Comparison of ENCODE assay signal across 9 mouse cellular contexts in the genomic region with DNA sequence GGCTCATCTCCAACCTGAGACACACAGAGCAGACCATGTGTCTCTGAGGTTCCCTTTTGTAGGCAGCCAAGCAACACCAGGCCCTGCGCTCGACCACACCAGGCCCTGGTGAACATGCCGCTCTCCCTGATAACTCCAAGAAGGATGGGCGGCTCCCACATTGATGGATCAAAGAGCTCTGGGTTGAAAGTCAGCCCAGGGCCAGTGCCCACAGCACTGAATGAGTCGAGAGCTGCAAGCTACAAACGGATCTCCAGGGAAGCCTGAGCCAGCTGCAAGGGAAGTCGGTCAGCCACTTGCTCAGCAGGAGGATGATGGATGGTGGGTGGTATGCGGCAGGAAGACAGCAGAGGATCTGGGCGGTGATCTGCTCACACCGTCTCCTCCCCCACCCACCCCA. TPM values are rescaled to one million over a fixed set of nuclear protein-coding genes. Genes with fewer than 3 reads are reported as not detected.
A peak's percentile ranks its signal among the peaks of the same experiment; 100 is the strongest.
DNase-seq lines count a peak whose midpoint lies in the region; ATAC-seq lines count a peak whose summit lies in the region.
"Had no signal": no experiment of that assay in that cellular context is flagged by ENCODE, and none has a peak within 500 bp of the region (broad histone marks: within the 10 kb centered on the region; RNA-seq: fewer than 3 reads in every experiment).

No protein-coding gene starts in this region.

- 75% methylated on average over 10 of the region's 10 CpGs for WGBS in embryonic facial prominence, embryonic 15.5 days
- WGBS in embryonic facial prominence, embryonic 10.5 days: 82% methylated on average over 10 of the region's 10 CpGs
- 31% methylated on average over 10 of the region's 10 CpGs for WGBS in kidney, embryonic 16.5 days
- 48% methylated on average over 10 of the region's 10 CpGs for WGBS in limb, embryonic 15.5 days

- H3K27ac ChIP-seq in embryonic facial prominence, embryonic 15.5 days (replicated peaks): peak overlapping the region; percentile 34; the same call in 1 of the 2 replicates
- no peak overlapping the region for H3K27ac ChIP-seq in embryonic facial prominence, embryonic 10.5 days (replicated peaks)
- H3K27ac ChIP-seq in kidney, embryonic 16.5 days (ENCODE audit: low read length): peak overlapping the region; percentile 61
- 0 out of 2 replicates have a peak overlapping the region, but pooled peaks have one; percentile 27 for H3K27ac ChIP-seq in limb, embryonic 15.5 days

- peaks cover 13% of the 10 kb centered on the region; the same call in 1 of the 2 replicates for H3K4me1 ChIP-seq in embryonic facial prominence, embryonic 15.5 days
- H3K4me1 ChIP-seq in embryonic facial prominence, embryonic 10.5 days: 0 out of 2 replicates have a peak, but pooled peaks cover 5% of the 10 kb centered on the region
- 0 out of 2 replicates have a peak, but pooled peaks cover 3% of the 10 kb centered on the region for H3K4me1 ChIP-seq in kidney, embryonic 16.5 days (ENCODE audit: insufficient read depth, low read length)
- no peaks in the 10 kb centered on the region for H3K4me1 ChIP-seq in limb, embryonic 15.5 days

- DNase-seq in embryonic facial prominence, embryonic 10.5 days (ENCODE audit: low spot score): no peak
- no peak for DNase-seq in kidney, adult 11 months
- peak; percentile 84 for DNase-seq in MN1 (ENCODE audit: low spot score)
- DNase-seq in urinary bladder, postnatal 36 days (ENCODE audit: low spot score in 2 of 2): no peak
- no peak for DNase-seq in thymus, postnatal 25 days
- DNase-seq: layer of hippocampus, postnatal 36 days had no signal

- no peak for ATAC-seq in embryonic facial prominence, embryonic 15.5 days (ENCODE audit: insufficient number of reproducible peaks, low FRiP score, low TSS enrichment, low read depth)
- ATAC-seq in kidney, embryonic 16.5 days (ENCODE audit: low FRiP score, low TSS enrichment): peak; percentile 36
- no peak for ATAC-seq in limb, embryonic 15.5 days (ENCODE audit: insufficient number of reproducible peaks, low FRiP score, low TSS enrichment, low read depth)

- no peaks in the 10 kb centered on the region for H3K9me3 ChIP-seq in embryonic facial prominence, embryonic 15.5 days (replicated peaks)
- no peaks in the 10 kb centered on the region for H3K9me3 ChIP-seq in embryonic facial prominence, embryonic 10.5 days
- no peaks in the 10 kb centered on the region for H3K9me3 ChIP-seq in kidney, embryonic 16.5 days (ENCODE audit: low read length)
- H3K9me3 ChIP-seq in limb, embryonic 15.5 days: no peaks in the 10 kb centered on the region

- H3K9ac ChIP-seq in embryonic facial prominence, embryonic 15.5 days: no peak overlapping the region
- H3K9ac ChIP-seq in kidney, embryonic 16.5 days (replicated peaks; ENCODE audit: low read length): no peak overlapping the region; the same call in 1 of the 2 replicates
- no peak overlapping the region for H3K9ac ChIP-seq in limb, embryonic 15.5 days

- no peak overlapping the region for H3K4me2 ChIP-seq in embryonic facial prominence, embryonic 15.5 days (replicated peaks)
- H3K4me2 ChIP-seq in kidney, embryonic 16.5 days (replicated peaks; ENCODE audit: low read depth, low read length): no peak overlapping the region
- H3K4me2 ChIP-seq in limb, embryonic 15.5 days: no peak overlapping the region

- no peak overlapping the region for H3K4me3 ChIP-seq in embryonic facial prominence, embryonic 15.5 days (replicated peaks)
- H3K4me3 ChIP-seq in embryonic facial prominence, embryonic 10.5 days: no peak overlapping the region
- no peak overlapping the region for H3K4me3 ChIP-seq in kidney, embryonic 16.5 days (ENCODE audit: low read length)
- H3K4me3 ChIP-seq in limb, embryonic 15.5 days: no peak overlapping the region

- H3K36me3 ChIP-seq in embryonic facial prominence, embryonic 15.5 days: peaks cover 70% of the 10 kb centered on the region
- H3K36me3 ChIP-seq in embryonic facial prominence, embryonic 10.5 days (replicated peaks): peaks cover 90% of the 10 kb centered on the region
- peaks cover 57% of the 10 kb centered on the region for H3K36me3 ChIP-seq in kidney, embryonic 16.5 days (ENCODE audit: insufficient read depth, low read length)
- H3K36me3 ChIP-seq in limb, embryonic 15.5 days: peaks cover 84% of the 10 kb centered on the region

- no peaks in the 10 kb centered on the region for H3K27me3 ChIP-seq in embryonic facial prominence, embryonic 15.5 days
- no peaks in the 10 kb centered on the region for H3K27me3 ChIP-seq in embryonic facial prominence, embryonic 10.5 days (replicated peaks; ENCODE audit: low read depth, poor library complexity, severe bottlenecking)
- no peaks in the 10 kb centered on the region for H3K27me3 ChIP-seq in kidney, embryonic 16.5 days (ENCODE audit: insufficient read depth, low read length)
- no peaks in the 10 kb centered on the region for H3K27me3 ChIP-seq in limb, embryonic 15.5 days

RNA-seq across cellular contexts. Expression of a gene that starts 6.4 kb away (rescaled TPM):
- 9.9 and 11.8 TPM in 2 replicates for polyA plus RNA-seq in embryonic facial prominence, embryonic 15.5 days (2015; fragmentation: Nextera tagmentation; extraction: Ambion mirVana)
- 14.1 and 14.8 TPM in 2 replicates for polyA plus RNA-seq in embryonic facial prominence, embryonic 10.5 days (2016; fragmentation: Nextera tagmentation; extraction: Ambion mirVana)
- polyA plus RNA-seq in kidney, embryonic 16.5 days (2015; fragmentation: Nextera tagmentation; extraction: Ambion mirVana): 13.2 and 13.8 TPM in 2 replicates
- polyA plus RNA-seq in limb, embryonic 15.5 days (2015; fragmentation: Nextera tagmentation; extraction: Ambion mirVana): 9.8 and 9.9 TPM in 2 replicates

RNA-seq across cellular contexts. Expression of a gene that starts 56.0 kb away (rescaled TPM):
- polyA plus RNA-seq in embryonic facial prominence, embryonic 15.5 days (2015; fragmentation: Nextera tagmentation; extraction: Ambion mirVana): 6.5 and 6.6 TPM in 2 replicates
- 4.8 and 5.1 TPM in 2 replicates for polyA plus RNA-seq in embryonic facial prominence, embryonic 10.5 days (2016; fragmentation: Nextera tagmentation; extraction: Ambion mirVana)
- 3.6 and 4.4 TPM in 2 replicates for polyA plus RNA-seq in kidney, embryonic 16.5 days (2015; fragmentation: Nextera tagmentation; extraction: Ambion mirVana)
- 4.4 and 5.3 TPM in 2 replicates for polyA plus RNA-seq in limb, embryonic 15.5 days (2015; fragmentation: Nextera tagmentation; extraction: Ambion mirVana)
